Mouse (Mus musculus) embryonic facial prominence, embryonic 10.5 days (tissue): Measurements from ENCODE around the gene Gm9046. TPM values are rescaled to one million over a fixed set of nuclear protein-coding genes. Genes with fewer than 3 reads are reported as not detected.

Experiments
- polyA plus RNA-seq: library from polyadenylated mRNA; unstranded; fragments of >200 nt; fragmentation: Nextera tagmentation; extraction: Ambion mirVana; gene quantifications from 2 replicates; pipeline ENCODE4 v1.2.1, GENCODE M21; 2016

The Gm9046 gene
- polyA plus RNA-seq, 1 experiment from 2014 or later = not detected

Other genes starting within 250 kb of the Gm9046 start
- gene Mdm1, start 201.4 kb downstream of the Gm9046 start, polyA plus RNA-seq = 56.7 and 58.0 TPM in 2 replicates
- gene Il22, start 138.3 kb downstream of the Gm9046 start, polyA plus RNA-seq = not detected in 2 replicates
- not detected in 2 replicates for gene Gm32717, start 102.5 kb downstream of the Gm9046 start, polyA plus RNA-seq
- gene Gm32802, start 84.6 kb downstream of the Gm9046 start, polyA plus RNA-seq = not detected in 2 replicates
- not detected in 2 replicates for gene Iltifb, start 48.2 kb downstream of the Gm9046 start, polyA plus RNA-seq
- gene Gm9040, start 16.3 kb downstream of the Gm9046 start, polyA plus RNA-seq = not detected in 2 replicates
- gene Gm9044, start 10.8 kb downstream of the Gm9046 start, polyA plus RNA-seq = not detected in 2 replicates
- 0.13 TPM in 1 of 2 replicates, not detected in the other for gene Gm9045, start 5.4 kb downstream of the Gm9046 start, polyA plus RNA-seq
- not detected in 2 replicates for gene Gm9048, start 5.4 kb upstream of the Gm9046 start, polyA plus RNA-seq
- gene Gm9049, start 10.8 kb upstream of the Gm9046 start, polyA plus RNA-seq = 0.13 TPM in 1 of 2 replicates, not detected in the other
- gene Ifng, start 97.8 kb upstream of the Gm9046 start, polyA plus RNA-seq = not detected in 2 replicates